Mouse (Mus musculus) kidney, adult 11 months (tissue): Measurements from ENCODE around the gene Slc35f6.
"Not testable (repeated sequence)": the region's sequence is repeated elsewhere in the genome, so short reads cannot be mapped to it uniquely, and the experiment has no call there.

Experiments
- DNase-seq: peaks from one replicate; pipeline ENCODE4 v3.0.0; 2022

Gene Slc35f6

GRCm38 (mm10) chr5:30660813-30661212 lies 13.1 kb downstream of the Slc35f6 start:
- DNase-seq, result no peak

GRCm38 (mm10) chr5:30665360-30665759 lies 17.6 kb downstream of the Slc35f6 start:
- no peak for DNase-seq

DNA sequence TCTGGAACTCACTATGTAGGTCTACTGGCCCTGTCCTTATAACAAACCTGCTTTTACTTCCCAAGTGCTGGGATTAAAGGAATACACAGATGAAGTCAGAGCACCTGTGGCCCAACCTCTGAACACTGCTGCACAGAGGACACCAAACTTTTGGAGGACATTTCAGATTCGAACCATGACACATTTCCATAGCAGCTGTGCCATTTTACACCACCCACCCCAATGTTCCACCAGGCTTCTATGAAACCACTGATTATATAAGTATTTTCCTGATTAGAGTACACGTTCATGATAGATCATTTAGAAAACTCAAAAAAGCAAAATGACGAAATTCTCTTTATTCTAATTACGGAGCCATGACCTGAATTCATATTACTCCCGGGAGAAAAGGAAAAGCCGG lies 18.2 kb downstream of the Slc35f6 start:
- no peak for DNase-seq

DNA sequence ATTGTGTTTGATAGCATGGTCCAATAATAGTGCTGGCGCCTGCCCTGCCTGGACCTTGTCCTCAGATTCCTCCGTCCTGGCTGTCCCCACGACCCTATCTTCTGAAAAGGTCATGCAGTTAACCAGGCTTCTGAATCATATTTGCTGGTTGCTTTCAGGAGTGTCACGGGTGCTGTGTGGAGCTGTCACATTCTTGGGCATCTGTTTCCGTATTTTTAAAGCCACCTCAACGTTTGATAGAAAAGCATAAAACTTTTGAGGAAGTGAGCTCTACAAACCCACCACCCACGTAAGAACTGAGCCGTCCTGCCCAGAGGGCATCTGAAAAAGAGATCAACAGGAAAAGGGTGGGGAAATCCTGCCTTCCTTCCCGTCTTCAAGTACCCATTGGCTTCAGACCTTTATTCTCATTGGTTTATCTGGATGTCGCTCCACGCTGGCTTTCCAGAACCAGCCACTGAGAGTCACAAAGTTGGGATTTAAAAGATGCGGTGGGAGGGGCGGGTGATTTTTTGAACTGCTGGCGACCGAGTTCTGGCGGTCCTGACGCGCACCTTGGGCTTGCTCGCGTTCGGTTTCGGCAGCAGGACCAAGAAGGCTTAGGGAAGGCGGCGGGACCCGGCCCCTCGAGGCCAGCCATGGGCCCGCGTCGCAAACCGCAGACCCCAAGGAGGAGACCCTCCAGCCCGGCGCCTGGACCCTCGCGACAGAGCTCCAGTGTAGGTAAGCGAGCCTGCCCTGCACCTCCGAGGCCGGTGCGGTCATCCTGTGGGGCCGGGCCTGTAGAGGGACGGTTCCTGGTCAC lies 18.9 kb downstream of the Slc35f6 start, which contains the start of gene Cenpa:
TSS of gene Cenpa (plus strand) at position 387 of the 805 bp plus-strand sequence.
- peak; percentile 95 for DNase-seq

DNA sequence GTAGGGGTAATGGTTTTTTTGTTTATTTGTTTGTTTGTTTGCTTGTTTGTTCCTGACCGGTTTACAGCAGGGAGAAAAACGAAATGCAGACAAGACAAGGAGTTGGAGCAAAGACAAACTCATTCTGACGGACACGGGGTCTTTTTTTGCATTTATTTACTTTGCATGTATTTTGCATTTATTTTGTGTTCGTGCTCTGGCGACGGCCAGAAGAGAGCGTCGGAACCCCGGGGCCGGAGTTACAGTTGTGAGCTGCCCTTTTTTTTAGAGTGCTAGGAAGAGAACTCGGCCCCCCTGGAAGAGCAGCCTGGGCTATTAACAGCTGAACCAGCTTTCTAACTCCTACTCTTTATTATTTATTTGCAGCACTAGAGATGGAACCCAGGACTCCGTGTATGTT lies 19.5 kb downstream of the Slc35f6 start:
- no peak for DNase-seq

- no peak for DNase-seq
These were observed 20.0 kb downstream of the Slc35f6 start for GRCm38 (mm10) chr5:30667686-30668085.

- no peak for DNase-seq
These were observed 21.1 kb downstream of the Slc35f6 start for GRCm38 (mm10) chr5:30668637-30669495.

GRCm38 (mm10) chr5:30669496-30669830 lies 21.7 kb downstream of the Slc35f6 start:
- no peak for DNase-seq

DNA sequence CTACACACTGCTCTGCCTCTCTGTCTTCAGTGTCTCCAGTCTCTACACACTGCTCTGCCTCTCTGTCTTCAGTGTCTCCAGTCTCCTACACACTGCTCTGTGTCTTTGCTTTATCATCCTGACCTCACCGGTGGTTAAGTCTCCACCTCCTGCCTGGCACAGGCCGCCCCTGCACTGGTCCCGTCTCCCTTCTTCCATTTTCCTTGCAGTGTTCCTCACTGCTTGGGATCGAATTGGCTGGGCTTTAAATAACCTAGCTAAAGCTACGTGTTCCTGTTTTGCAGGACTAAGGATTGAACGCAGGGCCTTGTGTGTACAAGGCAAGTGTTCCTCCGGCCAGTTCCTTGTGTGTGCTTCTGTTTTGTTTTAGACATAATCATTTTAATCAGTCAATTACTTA lies 22.4 kb downstream of the Slc35f6 start:
- no peak for DNase-seq

DNA sequence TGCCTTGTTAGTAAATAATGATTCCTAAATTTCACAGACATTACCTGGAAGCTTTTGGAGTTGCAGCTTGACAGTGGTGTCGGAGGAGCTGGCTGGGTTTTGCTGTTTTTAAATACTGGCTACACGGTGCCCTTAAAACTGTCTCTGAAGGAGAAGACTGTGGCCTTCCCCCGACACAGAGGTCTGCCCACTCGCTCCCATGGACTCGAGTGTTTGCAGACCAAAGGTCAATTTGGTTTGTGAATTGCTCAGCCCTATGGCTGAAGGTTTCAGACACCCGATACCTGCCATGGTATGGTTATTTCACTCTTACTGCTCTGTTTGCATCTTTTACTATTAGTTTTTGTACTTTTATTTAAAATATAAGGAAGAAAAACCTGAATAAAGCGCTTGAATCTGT lies 26.3 kb downstream of the Slc35f6 start:
- DNase-seq, result no peak

DNA sequence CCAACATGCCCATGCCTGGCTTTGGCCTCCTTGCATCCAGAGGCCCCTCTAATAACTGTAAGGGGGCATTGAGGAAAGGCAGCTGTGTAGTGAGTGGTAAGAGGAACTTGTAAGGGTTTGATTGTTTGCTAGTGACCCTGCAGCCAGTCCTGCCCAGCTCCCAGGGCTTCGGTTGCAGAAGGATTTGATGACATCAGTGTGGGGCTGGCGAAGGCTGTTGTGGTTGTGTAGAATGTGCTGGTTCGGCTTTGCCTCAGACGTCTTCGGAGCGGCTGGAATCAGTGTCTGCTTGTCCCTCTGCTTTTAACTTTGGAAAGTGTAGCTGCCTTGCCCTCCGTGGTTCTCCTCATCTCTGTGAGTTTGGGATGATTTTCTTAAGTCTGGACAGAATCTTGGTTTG lies 29.1 kb downstream of the Slc35f6 start:
- DNase-seq, result no peak

DNA sequence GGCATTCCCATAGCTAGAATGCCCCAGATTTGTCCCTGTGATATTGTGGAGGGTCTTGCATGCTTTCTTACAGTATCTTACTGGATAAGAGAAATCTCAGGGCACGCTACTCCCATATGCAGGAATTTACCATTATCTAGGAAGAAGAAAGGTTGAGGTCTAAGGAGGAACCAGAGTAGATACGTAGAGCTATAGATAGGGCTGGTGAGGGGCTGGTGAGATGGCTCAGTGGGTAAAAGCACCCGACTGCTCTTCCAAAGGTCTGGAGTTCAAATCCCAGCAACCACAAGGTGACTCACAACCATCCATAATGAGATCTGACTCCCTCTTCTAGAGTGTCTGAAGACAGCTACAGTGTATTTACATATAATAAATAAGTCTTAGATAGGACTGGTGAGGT lies 30.3 kb downstream of the Slc35f6 start:
- not testable (repeated sequence) for DNase-seq

DNA sequence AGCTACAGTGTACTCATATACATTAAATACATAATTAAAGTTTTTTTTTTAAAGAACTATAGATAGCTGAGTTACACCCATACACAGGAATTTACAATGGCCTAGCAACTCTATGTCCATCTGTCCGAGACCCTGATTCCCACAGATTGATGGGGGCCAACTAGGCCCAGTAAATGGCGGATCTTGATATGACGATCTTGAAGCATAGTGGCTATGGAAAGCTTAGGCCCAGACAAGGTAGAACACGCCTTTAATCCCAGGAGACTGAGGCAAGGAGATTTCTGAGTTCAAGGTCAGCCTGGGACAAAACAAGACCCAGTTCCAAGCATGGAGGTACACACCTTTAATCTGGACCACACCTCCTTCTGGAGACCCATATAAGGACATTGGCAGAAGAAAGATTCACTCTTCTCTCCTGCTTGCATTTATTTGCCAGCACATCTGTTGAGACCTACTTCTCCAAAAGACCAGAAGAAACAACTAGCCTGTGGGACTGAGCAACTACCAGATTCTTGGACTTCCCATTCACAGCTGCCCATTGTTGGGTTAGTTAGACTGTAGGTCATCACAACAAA lies 31.1 kb downstream of the Slc35f6 start:
- DNase-seq, result no peak

GRCm38 (mm10) chr5:30679593-30679992 lies 31.9 kb downstream of the Slc35f6 start:
- DNase-seq, result no peak

- DNase-seq, result no peak
These were observed 34.2 kb downstream of the Slc35f6 start for GRCm38 (mm10) chr5:30681970-30682369.

DNA sequence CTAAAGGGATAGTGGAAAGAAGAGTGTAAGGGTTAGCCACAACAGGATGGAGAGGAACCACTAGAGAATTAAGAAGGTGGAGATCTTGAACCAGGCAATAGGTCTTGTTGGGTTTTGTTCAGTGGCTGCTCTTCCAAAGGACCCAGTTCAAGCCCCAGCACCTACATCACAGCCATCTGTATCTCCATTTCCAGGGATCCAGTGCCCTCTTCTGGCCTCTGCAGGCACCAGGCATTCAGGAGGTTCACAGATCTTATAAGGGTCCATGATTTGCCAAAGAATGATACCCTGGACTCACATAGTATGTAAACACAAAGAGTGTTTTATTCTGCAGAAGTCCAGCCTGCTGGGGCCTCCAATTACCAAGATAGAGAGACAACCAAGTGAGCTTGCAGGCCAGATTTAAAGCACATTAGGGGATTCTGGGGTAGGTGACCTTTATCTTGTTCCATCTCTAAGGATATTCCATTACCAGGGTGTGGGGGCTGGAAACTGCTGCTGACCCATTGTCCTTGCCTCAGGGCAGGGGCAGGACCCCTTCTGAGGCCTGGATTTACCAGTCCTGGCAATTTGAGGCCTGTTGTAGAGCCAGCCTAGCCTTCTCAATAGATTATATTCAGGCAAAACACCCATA lies 35.4 kb downstream of the Slc35f6 start:
- DNase-seq, result no peak

DNA sequence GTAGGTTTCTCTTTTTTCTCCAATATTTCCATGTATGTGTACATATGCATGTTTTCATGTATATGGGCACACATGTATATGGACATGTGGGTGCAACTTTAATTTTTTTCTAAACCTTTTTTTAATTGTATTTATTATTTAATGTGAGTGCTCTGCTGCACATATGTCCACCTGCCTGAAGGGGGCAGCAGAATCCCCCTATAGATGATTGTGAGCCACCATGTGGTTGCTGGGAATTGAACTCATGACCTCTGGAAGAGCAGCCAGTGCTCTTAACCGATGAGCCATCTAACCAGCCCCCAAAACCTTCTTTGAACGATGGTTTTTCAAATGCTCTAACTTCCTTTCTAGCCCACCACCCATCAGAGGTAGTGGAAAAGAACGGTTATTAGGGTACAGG lies 36.3 kb downstream of the Slc35f6 start:
- no peak for DNase-seq

GRCm38 (mm10) chr5:30686781-30687180 lies 39.0 kb downstream of the Slc35f6 start:
- no peak for DNase-seq

DNA sequence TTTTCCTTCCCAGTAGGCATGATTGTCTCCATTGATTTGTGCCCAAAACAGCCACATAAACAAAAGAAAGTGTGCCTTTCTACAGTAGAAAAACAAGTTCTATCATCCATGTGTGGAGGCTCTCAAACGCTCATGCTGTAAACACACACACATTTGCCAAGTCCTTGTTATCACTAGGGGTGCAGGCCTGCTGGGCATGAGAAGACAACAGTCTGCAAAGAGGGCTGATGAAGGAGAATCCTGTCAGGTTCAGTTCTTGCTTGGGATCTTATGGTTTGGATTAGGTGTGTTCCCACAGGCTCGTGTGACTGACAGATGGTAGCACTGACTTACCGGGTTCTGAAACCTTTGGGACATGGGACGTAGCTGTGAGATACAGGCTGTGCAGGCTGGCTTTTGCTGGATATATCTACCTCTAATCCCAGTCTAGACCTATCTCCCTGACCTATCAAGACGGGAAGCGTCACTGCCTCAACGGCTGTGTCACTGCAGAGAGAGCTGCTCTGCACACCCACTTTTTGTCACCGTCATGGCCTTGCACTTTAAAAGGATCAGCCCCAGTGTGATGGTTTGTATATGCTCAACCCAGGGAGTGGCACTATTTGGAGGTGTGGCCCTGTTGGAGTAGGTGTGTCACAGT lies 52.7 kb downstream of the Slc35f6 start:
- DNase-seq, result no peak

DNA sequence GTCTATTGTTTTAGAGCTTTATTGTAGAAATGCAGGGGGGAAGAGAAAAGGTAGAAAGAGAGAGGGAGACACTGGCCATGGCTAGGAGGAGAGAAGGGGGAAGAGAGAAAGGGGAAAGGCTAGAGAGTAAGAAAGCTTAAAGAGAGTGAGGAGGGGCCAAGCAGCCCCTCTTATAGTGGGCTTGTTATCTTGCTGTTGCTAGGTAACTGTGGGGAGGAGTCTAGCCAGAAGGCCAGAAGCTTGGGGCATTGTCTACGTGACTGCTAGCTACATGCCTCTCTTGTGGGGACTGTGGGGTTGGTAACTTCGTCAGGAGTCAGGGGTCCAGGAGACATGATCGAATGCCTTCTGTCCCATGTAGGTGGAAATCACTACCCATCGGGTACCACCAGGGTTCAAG lies 53.6 kb downstream of the Slc35f6 start:
- not testable (repeated sequence) for DNase-seq

DNA sequence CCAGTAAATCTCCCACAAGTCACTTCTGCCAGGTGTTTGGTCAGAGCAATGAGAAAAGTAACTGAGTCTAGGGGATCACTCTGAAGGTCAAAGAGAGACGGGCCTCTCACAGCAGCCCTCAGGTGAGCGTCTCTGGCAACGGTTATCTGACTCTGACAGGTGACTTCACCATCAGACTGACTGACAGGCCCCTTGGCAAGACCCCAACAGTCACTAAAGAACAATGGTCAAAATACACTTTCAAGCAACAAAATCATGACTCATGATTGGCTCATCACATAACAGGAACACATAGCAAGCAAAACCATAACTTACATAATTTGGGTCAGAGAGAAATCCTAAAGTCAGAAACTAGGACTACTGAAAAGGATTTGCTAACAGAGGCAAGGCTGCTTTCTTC lies 54.1 kb downstream of the Slc35f6 start:
- DNase-seq, result no peak
